27 mouse cellular contexts compared by ENCODE assay signal in genomic region chr16:93186554-93186953, GRCm38 (mm10).
DNase-seq lines count a peak whose midpoint lies in the region; ATAC-seq and TF ChIP-seq lines count a peak whose summit lies in the region.
"Had no signal": no experiment of that assay in that cellular context is flagged by ENCODE, and none has a peak within 500 bp of the region (broad histone marks: within the 10 kb centered on the region; RNA-seq: fewer than 3 reads in every experiment).

No protein-coding gene starts in this region.

- no peak overlapping the region for H3K4me3 ChIP-seq in left cerebral cortex, adult 2 months
- H3K4me3 ChIP-seq in embryonic fibroblast, embryonic 13.5 days (ENCODE audit: insufficient read depth, low read length), result no peak overlapping the region
- no peak overlapping the region for H3K4me3 ChIP-seq in liver, embryonic 12.5 days
- H3K4me3 ChIP-seq: embryonic facial prominence, embryonic 12.5 days; erythroblast, embryonic 14.5 days; forebrain, embryonic 13.5 days; heart, embryonic 13.5 days; hindbrain, embryonic 12.5 days; limb, embryonic 15.5 days had no signal

- intact Hi-C loops in left cerebral cortex, adult 2 months (cut with DNase I), result no loop called here

- WGBS in liver, embryonic 12.5 days (ENCODE audit: insufficient replicate concordance), result 81% methylated on average over 4 of the region's 4 CpGs

- H3K36me3 ChIP-seq in liver, embryonic 12.5 days, result no peaks in the 10 kb centered on the region
- H3K36me3 ChIP-seq: embryonic facial prominence, embryonic 12.5 days; heart, embryonic 13.5 days; hindbrain, embryonic 12.5 days; limb, embryonic 15.5 days had no signal

- ATAC-seq in liver, embryonic 12.5 days, result no peak
- ATAC-seq: activated CD4-positive, CD25-positive, alpha-beta regulatory T cell, adult 4 months; forebrain, embryonic 13.5 days had no signal

- H3K4me2 ChIP-seq in liver, embryonic 12.5 days, result no peak overlapping the region
- H3K4me2 ChIP-seq: embryonic facial prominence, embryonic 12.5 days; forebrain, embryonic 13.5 days; heart, embryonic 13.5 days; hindbrain, embryonic 12.5 days; limb, embryonic 15.5 days had no signal

- peak; percentile 17 for DNase-seq in adrenal gland, postnatal 14 days
- DNase-seq in adrenal gland, adult 18-20 months (ENCODE audit: low spot score in 2 of 2), result no peak
- DNase-seq in left cerebral cortex, adult 2 months (ENCODE audit: extremely low spot score in 1 of 2, low spot score in 2 of 2), result peak in 1 of 2 experiments; percentile 8
- DNase-seq in left cerebral cortex, adult 9 months (ENCODE audit: low spot score in 2 of 2), result no peak
- peak; percentile 87 for DNase-seq in 3T3-L1 (ENCODE audit: low read depth, low spot score)
- no peak for DNase-seq in MN1 (ENCODE audit: low spot score)
- DNase-seq: cerebellum, adult 2 months; cerebellum, postnatal 25 days; gastrocnemius, postnatal 14 days; heart, adult 18-20 months; heart, postnatal 14 days; kidney, adult 2 months; layer of hippocampus, adult 9-11 months; lung, postnatal 4 days; midbrain, embryonic 14.5 days; thymus, adult 2 months; thymus, postnatal 4 days had no signal

- H3K9ac ChIP-seq in liver, embryonic 12.5 days, result no peak overlapping the region
- H3K9ac ChIP-seq: embryonic facial prominence, embryonic 12.5 days; forebrain, embryonic 13.5 days; heart, embryonic 13.5 days; hindbrain, embryonic 12.5 days; limb, embryonic 15.5 days had no signal

- H3K27ac ChIP-seq in left cerebral cortex, adult 2 months, result no peak overlapping the region
- H3K27ac ChIP-seq in embryonic fibroblast, embryonic 13.5 days (ENCODE audit: insufficient read depth, low read length), result peak overlapping the region; percentile 93
- H3K27ac ChIP-seq in liver, embryonic 12.5 days, result no peak overlapping the region
- H3K27ac ChIP-seq: embryonic facial prominence, embryonic 12.5 days; forebrain, embryonic 13.5 days; heart, embryonic 13.5 days; hindbrain, embryonic 12.5 days; kidney, postnatal 0 days; limb, embryonic 15.5 days had no signal

- TF ChIP-seq CTCF in left cerebral cortex, adult 2 months (IDR thresholded peaks at IDR 0.05), result peak; percentile 5
- no peak for TF ChIP-seq CTCF in embryonic fibroblast, embryonic 13.5 days (IDR thresholded peaks at IDR 0.05; ENCODE audit: borderline replicate concordance, insufficient read depth, low read length)

- no peaks in the 10 kb centered on the region for H3K9me3 ChIP-seq in liver, embryonic 12.5 days (replicated peaks)
- H3K9me3 ChIP-seq: embryonic facial prominence, embryonic 12.5 days; forebrain, embryonic 13.5 days; heart, embryonic 13.5 days; hindbrain, embryonic 12.5 days; limb, embryonic 15.5 days had no signal

- TF ChIP-seq POLR2A in embryonic fibroblast, embryonic 13.5 days (IDR thresholded peaks at IDR 0.05; ENCODE audit: low read depth, low read length), result no peak

- H3K27me3 ChIP-seq in liver, embryonic 12.5 days (replicated peaks), result peaks cover 27% of the 10 kb centered on the region
- H3K27me3 ChIP-seq: embryonic facial prominence, embryonic 12.5 days; forebrain, embryonic 13.5 days; hindbrain, embryonic 12.5 days; limb, embryonic 15.5 days had no signal

- peaks cover 13% of the 10 kb centered on the region for H3K4me1 ChIP-seq in embryonic fibroblast, embryonic 13.5 days (ENCODE audit: control insufficient read depth, insufficient read depth, low read length)
- H3K4me1 ChIP-seq in liver, embryonic 12.5 days, result peaks cover 12% of the 10 kb centered on the region
- H3K4me1 ChIP-seq: embryonic facial prominence, embryonic 12.5 days; forebrain, embryonic 13.5 days; heart, embryonic 13.5 days; hindbrain, embryonic 12.5 days; limb, embryonic 15.5 days had no signal

Comparison
In these comparisons a context has a peak if more than half of its experiments do, and no peak if none do; other contexts are left out.
1. DNase-seq: peak in adrenal gland, postnatal 14 days (single experiment) and 3T3-L1 (single experiment); none in adrenal gland, adult 18-20 months (0 of 2), left cerebral cortex, adult 9 months (0 of 2) and MN1 (single experiment).